Mouse (Mus musculus) heart, embryonic 14.5 days (tissue): ENCODE data around the gene Ak3. TPM values are rescaled to one million over a fixed set of nuclear protein-coding genes. Genes with fewer than 3 reads are reported as not detected.

Experiments
- polyA plus RNA-seq: library from polyadenylated mRNA; unstranded; fragments of >200 nt; fragmentation: Nextera tagmentation; extraction: Ambion mirVana; gene quantifications from 2 replicates; pipeline ENCODE4 v1.2.1, GENCODE M21; 2014

The Ak3 gene
- polyA plus RNA-seq, 1 experiment from 2014 or later, result 95.1 TPM

Other genes starting within 250 kb of the Ak3 start
- 2.6 and 3.1 TPM in 2 replicates for gene Slc1a1, start 212.9 kb downstream of the Ak3 start, polyA plus RNA-seq
- gene Plpp6, start 84.0 kb downstream of the Ak3 start, polyA plus RNA-seq, result 11.6 and 11.7 TPM in 2 replicates
- 8.2 and 10.5 TPM in 2 replicates for gene 4430402I18Rik, start 80.2 kb downstream of the Ak3 start, polyA plus RNA-seq
- gene Cdc37l1, start 57.6 kb downstream of the Ak3 start, polyA plus RNA-seq, result 50.0 and 53.6 TPM in 2 replicates
- gene Rcl1, start 53.4 kb upstream of the Ak3 start, polyA plus RNA-seq, result 16.6 and 18.7 TPM in 2 replicates
- gene Jak2, start 203.9 kb upstream of the Ak3 start, polyA plus RNA-seq, result 11.1 and 11.5 TPM in 2 replicates